Mouse (Mus musculus) adrenal gland (tissue): ENCODE data around the gene Pole4.

ENCODE experiments used
- intact Hi-C: fragments of 180-260 bp; cut with DNase I; formaldehyde crosslinking; loops from one replicate; pipeline ENCODE4 v1.15.1; 2025
- long read RNA-seq, 2 experiments: library from polyadenylated mRNA; unstranded; transcript quantifications; one replicate each; pipeline ENCODE4 v2.0.0; 2020; ENCODE audit warnings: borderline replicate concordance in 1 of 2; ENCODE audit not compliant: insufficient replicate concordance in 1 of 2

Gene Pole4
- long read RNA-seq, experiment 1, transcript Pole4-201 (4 exons, 1,769 nt), result major isoform, 34 of 40 reads
- long read RNA-seq, experiment 1, partial matches to known transcripts, result 0 of 40 reads
- long read RNA-seq, experiment 1, other reads (novel, unspliced or antisense), result 4 of 40 reads
- long read RNA-seq, experiment 2, transcript Pole4-201 (4 exons, 1,769 nt), result major isoform, 44 of 47 reads
- long read RNA-seq, experiment 2, partial matches to known transcripts, result 1 of 47 reads
- long read RNA-seq, experiment 2, other reads (novel, unspliced or antisense), result 0 of 47 reads

- intact Hi-C loops, result loop anchor here (5.0 to 10.0 kb wide), 2 partner anchors 410 to 728 kb away; no protein-coding TSS in a partner anchor
Observed at GRCm38 (mm10) chr6:82705221-82705620, at the start of gene Pole4. Pole4 (minus strand) TSS chr6:82705365.

DNA sequence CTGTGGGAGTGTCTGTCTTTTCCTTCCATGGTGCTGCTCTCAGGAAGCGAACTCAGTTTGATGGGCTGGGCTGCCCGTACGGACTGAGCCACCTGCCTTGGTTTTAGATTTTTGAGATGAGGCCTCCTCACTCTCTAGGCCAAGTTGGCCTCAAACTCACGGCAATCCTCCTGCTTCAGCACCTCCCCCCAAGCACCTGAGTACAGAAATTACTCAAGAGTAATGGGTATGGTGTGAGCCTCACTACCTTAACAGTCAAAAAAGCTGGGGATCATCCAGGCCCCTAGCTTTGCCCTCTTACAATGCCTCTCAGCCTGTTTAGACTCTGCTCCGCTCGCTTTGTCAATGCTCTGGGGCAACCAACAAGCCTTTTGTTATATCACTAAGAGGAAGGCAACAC lies 49.6 kb upstream of the Pole4 start:
- intact Hi-C loops, result loop anchor here (5.0 kb wide), 1 partner anchor 103 kb away; no protein-coding TSS in a partner anchor

GRCm38 (mm10) chr6:82753638-82754361 lies 48.6 kb upstream of the Pole4 start:
- intact Hi-C loops, result loop anchor here (5.0 kb wide), 1 partner anchor 104 kb away; no protein-coding TSS in a partner anchor

GRCm38 (mm10) chr6:82753061-82753460 lies 47.9 kb upstream of the Pole4 start:
- intact Hi-C loops, result loop anchor here (5.0 kb wide), 1 partner anchor 104 kb away; no protein-coding TSS in a partner anchor

DNA sequence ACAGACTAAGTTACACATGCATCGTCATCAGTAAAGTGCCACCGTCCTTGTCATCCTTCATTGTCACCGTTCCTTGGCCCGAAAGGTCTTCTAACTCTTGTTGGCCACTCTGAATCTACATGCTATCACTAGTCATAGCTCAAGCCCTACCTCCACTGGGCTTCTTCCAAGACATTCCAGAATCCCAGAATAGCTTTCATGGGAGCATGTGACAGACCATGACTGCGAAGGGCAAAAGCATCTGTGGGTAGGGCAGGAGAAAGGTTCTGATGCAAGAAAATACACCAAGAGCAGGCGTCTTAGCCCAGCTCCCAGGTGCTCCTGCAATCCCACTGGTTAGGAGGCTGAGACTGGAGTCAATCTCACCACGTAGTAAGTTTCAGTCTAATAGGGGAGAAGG lies 46.6 kb upstream of the Pole4 start:
- intact Hi-C loops, result loop anchor here (5.0 kb wide), 1 partner anchor 106 kb away; no protein-coding TSS in a partner anchor

- intact Hi-C loops, result loop anchor here (5.0 kb wide), 1 partner anchor 106 kb away; no protein-coding TSS in a partner anchor
Observed at GRCm38 (mm10) chr6:82751031-82751430, 45.9 kb upstream of the Pole4 start.

GRCm38 (mm10) chr6:82750063-82750462 lies 44.9 kb upstream of the Pole4 start:
- intact Hi-C loops, result loop anchor here (5.0 kb wide), 1 partner anchor 107 kb away; no protein-coding TSS in a partner anchor

- intact Hi-C loops, result no loop called here
Observed at GRCm38 (mm10) chr6:82748106-82748672, 43.0 kb upstream of the Pole4 start.

- intact Hi-C loops, result no loop called here
Observed at GRCm38 (mm10) chr6:82747085-82747484, 41.9 kb upstream of the Pole4 start.

DNA sequence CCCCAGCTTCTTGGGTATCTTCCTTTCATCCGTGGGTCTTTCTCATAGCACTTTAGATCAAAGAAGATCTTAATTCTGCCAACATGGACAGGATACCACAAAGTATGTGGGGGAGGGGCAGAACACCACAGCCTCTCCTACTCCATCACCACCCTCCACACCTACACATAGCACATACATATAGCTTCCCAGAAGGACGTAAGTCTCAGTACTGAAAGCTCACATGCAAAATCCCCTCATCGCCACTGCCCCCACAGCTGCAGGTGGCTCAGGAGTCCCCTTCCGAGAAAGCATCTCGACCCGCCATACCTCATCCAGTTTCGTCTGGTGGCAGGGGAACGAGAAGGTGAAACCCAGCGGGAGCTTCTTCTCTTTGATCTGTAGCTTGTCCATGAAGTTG lies 39.4 kb upstream of the Pole4 start:
- intact Hi-C loops, result no loop called here

- intact Hi-C loops, result loop anchor here (2.0 kb wide), 1 partner anchor 141 kb away; no protein-coding TSS in a partner anchor
Observed at GRCm38 (mm10) chr6:82741518-82741880, 36.3 kb upstream of the Pole4 start.

- intact Hi-C loops, result loop anchor here (2.0 kb wide), 1 partner anchor 142 kb away; no protein-coding TSS in a partner anchor
Observed at GRCm38 (mm10) chr6:82740868-82741517, 35.8 kb upstream of the Pole4 start.

DNA sequence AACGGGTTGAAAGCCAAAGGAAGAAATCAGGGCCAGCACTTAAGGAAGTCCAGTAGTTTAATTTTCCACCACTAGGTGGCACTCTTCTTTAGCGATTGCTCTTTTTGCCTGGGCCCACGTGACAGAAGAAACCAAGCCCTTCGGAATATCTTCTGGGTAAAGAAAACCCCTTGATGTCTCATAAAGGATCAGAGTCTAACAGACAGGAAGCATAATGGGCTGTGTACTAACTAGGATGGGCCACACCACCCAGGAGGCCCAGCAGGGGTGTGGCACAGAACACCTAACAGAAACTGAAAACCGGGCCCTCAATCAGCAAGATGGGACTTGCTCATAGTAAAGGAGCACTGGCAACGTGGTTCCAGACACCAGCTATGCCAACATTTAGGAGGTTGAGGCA lies 35.1 kb upstream of the Pole4 start:
- intact Hi-C loops, result loop anchor here (2.0 kb wide), 1 partner anchor 143 kb away; no protein-coding TSS in a partner anchor

GRCm38 (mm10) chr6:82737634-82738540 lies 32.7 kb upstream of the Pole4 start:
- intact Hi-C loops, result no loop called here

DNA sequence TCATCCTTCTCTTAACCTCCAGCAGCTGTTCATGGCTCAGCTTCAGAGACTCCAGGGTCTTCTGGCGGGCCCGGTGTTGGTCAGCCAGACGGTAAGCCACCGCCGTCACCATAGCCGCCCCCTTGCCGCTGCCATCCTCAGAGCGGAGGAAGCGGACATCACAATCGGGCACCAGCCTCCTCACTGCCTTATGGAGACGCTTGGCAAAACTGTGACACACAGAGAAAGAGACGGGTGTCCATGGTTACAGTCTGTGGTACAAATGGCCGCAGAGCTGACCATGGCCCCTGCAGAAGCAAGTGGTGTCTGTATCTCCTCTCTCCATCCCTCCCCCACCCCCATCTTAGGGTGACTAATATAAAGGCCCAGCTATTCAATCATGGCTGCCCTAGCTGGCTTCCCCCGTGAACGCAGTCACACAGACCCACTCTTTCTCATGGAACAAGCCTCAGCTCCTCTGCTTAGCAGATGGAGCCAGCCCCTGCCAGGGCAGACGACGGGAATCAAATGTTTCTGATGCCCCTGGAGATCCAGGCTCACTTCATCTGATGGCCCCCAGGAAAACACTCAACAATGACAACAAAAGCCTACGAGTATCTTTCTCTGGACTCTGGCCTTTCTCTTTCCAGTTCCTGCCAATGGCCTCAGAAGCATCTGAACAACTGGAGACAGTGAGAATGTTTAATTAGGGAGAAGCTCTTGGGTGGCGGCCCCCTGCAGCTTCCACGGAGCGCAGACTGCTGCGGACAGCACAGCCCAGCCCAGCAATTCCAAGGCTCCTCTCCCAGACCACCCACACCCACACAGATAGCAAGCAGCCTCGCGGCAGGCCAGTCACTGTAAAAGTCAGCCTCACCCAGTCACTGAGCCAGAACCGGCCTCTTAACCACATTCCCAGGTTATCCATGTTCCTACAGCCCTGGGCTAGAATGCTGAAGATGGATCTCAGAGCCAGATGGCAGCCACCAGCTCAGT lies 31.7 kb upstream of the Pole4 start:
- intact Hi-C loops, result no loop called here

DNA sequence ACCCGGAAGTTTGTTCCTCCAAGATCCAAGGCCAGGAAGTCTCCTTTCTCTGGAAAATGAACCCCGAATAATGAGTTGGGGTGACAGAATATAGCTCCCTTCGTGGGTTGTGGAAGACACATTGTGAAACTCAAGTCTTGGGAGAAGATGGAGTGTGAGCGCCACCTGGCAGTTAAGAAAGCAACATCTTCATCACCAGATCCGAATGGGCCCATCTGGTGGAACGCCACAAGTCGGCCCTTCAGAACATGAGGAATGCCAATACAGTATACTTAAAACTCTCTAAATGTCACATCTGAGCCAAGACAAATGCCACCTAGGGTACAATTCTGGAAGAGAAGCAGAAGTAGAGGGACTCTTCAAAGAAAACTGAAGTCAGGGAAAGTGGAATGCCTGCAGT lies 30.2 kb upstream of the Pole4 start:
- intact Hi-C loops, result no loop called here

DNA sequence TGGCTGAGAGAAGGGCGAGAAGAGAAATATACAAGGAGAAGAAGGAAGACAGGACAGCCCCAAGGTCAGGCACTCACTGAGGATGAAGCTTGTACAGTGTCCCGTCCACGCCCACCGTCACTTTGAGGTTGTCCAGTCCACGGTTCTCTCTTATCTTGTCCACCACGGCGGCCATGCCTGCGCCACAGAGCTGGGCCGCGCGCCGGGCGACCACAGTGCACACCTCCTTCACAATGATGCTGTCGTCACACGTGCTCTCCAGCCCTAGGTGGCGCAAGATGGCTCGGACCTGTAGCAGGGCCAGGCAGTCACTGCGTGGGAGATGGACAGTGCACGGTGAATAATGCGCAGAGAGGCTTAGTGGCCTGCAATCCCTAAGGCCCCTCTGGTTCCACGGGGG lies 23.5 kb upstream of the Pole4 start:
- intact Hi-C loops, result no loop called here

DNA sequence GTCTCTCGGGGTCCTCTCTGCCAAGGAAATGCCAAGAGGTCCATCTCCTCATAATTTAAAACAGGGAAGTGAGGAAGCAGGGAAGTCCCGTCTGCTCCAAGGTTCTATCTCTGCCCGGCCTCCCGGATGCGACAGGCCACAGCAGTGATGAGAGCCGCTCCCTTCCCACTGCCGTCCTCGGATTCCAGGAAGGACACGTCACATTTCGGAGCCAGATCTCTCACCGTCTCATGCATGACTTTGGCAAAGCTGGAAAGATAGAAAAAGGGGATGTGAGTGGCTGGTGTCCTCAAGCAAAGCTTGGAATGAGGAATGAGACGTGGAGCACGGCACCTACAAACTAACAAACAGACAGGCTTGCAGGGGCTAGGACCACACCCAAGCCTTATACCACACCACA lies 22.0 kb upstream of the Pole4 start:
- intact Hi-C loops, result no loop called here

DNA sequence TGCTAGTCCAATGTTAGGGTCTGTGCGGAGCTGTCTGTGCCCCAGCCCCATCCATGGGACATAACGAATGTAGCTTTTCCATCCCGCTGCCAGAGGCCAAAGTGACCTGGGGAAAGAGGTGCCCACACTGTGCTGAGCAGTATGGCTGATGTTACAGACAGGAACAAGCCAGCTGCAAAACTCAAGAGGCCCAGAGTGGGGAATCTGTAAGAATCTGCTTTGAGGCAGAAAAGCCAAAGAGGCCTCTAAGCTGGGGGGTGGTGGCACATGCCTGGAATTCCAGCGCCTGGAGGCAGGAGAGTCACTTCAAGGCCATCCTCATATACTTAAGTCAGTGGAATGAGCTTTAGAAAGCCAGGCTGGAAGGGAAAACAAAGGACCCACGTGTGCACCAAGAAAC lies 18.2 kb upstream of the Pole4 start:
- intact Hi-C loops, result no loop called here
